Mouse (Mus musculus) spleen, postnatal 10 days (tissue): Measurements from ENCODE around the gene Atp13a3.

Experiments used
- DNase-seq, 2 experiments: peaks; one replicate each; pipeline ENCODE4 v3.0.0; 2021 to 2022; ENCODE audit warnings: low spot score in 2 of 2

Atp13a3 gene

GRCm38 (mm10) chr16:30314236-30314635 lies 91.5 kb downstream of the Atp13a3 start:
- no peak for DNase-seq

GRCm38 (mm10) chr16:30310647-30311046 lies 95.1 kb downstream of the Atp13a3 start, which contains the start of gene Gp5:
Gene Gp5 (minus strand): TSS chr16:30310779.
- DNase-seq: no peak

- no peak for DNase-seq
Observed at GRCm38 (mm10) chr16:30310171-30310515, 95.6 kb downstream of the Atp13a3 start.

- peak in 1 of 2 experiments; percentile 24 for DNase-seq
Observed at GRCm38 (mm10) chr16:30309395-30310170, 96.2 kb downstream of the Atp13a3 start.

GRCm38 (mm10) chr16:30308616-30309394 lies 97.0 kb downstream of the Atp13a3 start:
- DNase-seq: peak; percentile 20 to 46

- peak in 1 of 2 experiments; percentile 18 for DNase-seq
Observed at GRCm38 (mm10) chr16:30307961-30308615, 97.7 kb downstream of the Atp13a3 start.

GRCm38 (mm10) chr16:30307306-30307705 lies 98.5 kb downstream of the Atp13a3 start:
- DNase-seq: no peak

- DNase-seq: no peak
Observed at GRCm38 (mm10) chr16:30306102-30306501, 99.7 kb downstream of the Atp13a3 start.

GRCm38 (mm10) chr16:30304236-30304635 lies 101.5 kb downstream of the Atp13a3 start:
- DNase-seq: no peak

GRCm38 (mm10) chr16:30303411-30303810 lies 102.4 kb downstream of the Atp13a3 start:
- no peak for DNase-seq

- no peak for DNase-seq
Observed at GRCm38 (mm10) chr16:30302686-30303085, 103.1 kb downstream of the Atp13a3 start.

GRCm38 (mm10) chr16:30299711-30300277 lies 106.0 kb downstream of the Atp13a3 start:
- DNase-seq: no peak

GRCm38 (mm10) chr16:30297450-30297849 lies 108.3 kb downstream of the Atp13a3 start:
- DNase-seq: no peak

GRCm38 (mm10) chr16:30296601-30297275 lies 109.0 kb downstream of the Atp13a3 start:
- no peak for DNase-seq

- no peak for DNase-seq
Observed at GRCm38 (mm10) chr16:30295106-30295505, 110.7 kb downstream of the Atp13a3 start.

GRCm38 (mm10) chr16:30290436-30290835 lies 115.3 kb downstream of the Atp13a3 start:
- no peak for DNase-seq

- no peak for DNase-seq
Observed at GRCm38 (mm10) chr16:30285701-30286100, 120.1 kb downstream of the Atp13a3 start.

GRCm38 (mm10) chr16:30283743-30284337 lies 121.9 kb downstream of the Atp13a3 start:
- DNase-seq: peak in 1 of 2 experiments; percentile 61

GRCm38 (mm10) chr16:30282844-30283495 lies 122.8 kb downstream of the Atp13a3 start, which contains the start of gene Lrrc15:
Gene Lrrc15 (minus strand): TSS chr16:30283256.
- DNase-seq: peak in 1 of 2 experiments; percentile 32

- no peak for DNase-seq
Observed at GRCm38 (mm10) chr16:30280676-30281297, 125.0 kb downstream of the Atp13a3 start.
